In genomic region chr3:30132370-30132769, GRCm38 (mm10) we compare ENCODE assay signal across 23 mouse cellular contexts.
"Had no signal": no experiment of that assay in that cellular context is flagged by ENCODE, and none has a peak within 500 bp of the region (broad histone marks: within the 10 kb centered on the region; RNA-seq: fewer than 3 reads in every experiment).

No protein-coding gene starts in this region.

- H3K9ac ChIP-seq: heart, embryonic 13.5 days; heart, embryonic 15.5 days; hindbrain, embryonic 13.5 days; kidney, embryonic 15.5 days; limb, embryonic 13.5 days; limb, embryonic 15.5 days; liver, embryonic 12.5 days had no signal

- H3K27me3 ChIP-seq: heart, embryonic 13.5 days; heart, embryonic 15.5 days; kidney, embryonic 15.5 days; limb, embryonic 13.5 days; limb, embryonic 15.5 days; liver, embryonic 12.5 days had no signal

- H3K4me3 ChIP-seq: heart, embryonic 13.5 days; heart, embryonic 15.5 days; hindbrain, embryonic 13.5 days; kidney, embryonic 15.5 days; limb, embryonic 13.5 days; limb, embryonic 15.5 days; liver, embryonic 12.5 days had no signal

- H3K36me3 ChIP-seq: heart, embryonic 13.5 days; heart, embryonic 15.5 days; hindbrain, embryonic 13.5 days; kidney, embryonic 15.5 days; limb, embryonic 13.5 days; limb, embryonic 15.5 days; liver, embryonic 12.5 days had no signal

- ATAC-seq: hindbrain, embryonic 16.5 days; inflammation-experienced regulatory T-cells, adult 6 months; liver, embryonic 12.5 days had no signal

- DNase-seq: gastrocnemius, postnatal 14 days; gastrocnemius, postnatal 36 days; heart, adult 18-20 months; heart, postnatal 14 days; heart, postnatal 36 days; kidney, adult 11 months; kidney, adult 2 months; kidney, adult 9 months; kidney, postnatal 14 days; kidney, postnatal 36 days; layer of hippocampus, adult 9-11 months; layer of hippocampus, postnatal 36 days had no signal

- H3K4me1 ChIP-seq: heart, embryonic 15.5 days; hindbrain, embryonic 13.5 days; liver, embryonic 12.5 days had no signal

- H3K9me3 ChIP-seq: heart, embryonic 13.5 days; heart, embryonic 15.5 days; hindbrain, embryonic 13.5 days; kidney, embryonic 15.5 days; limb, embryonic 13.5 days; limb, embryonic 15.5 days; liver, embryonic 12.5 days had no signal

- H3K27ac ChIP-seq: heart, embryonic 13.5 days; heart, embryonic 15.5 days; hindbrain, embryonic 13.5 days; kidney, embryonic 15.5 days; kidney, postnatal 0 days; limb, embryonic 13.5 days; limb, embryonic 15.5 days; liver, embryonic 12.5 days had no signal

- H3K4me2 ChIP-seq: heart, embryonic 11.5 days; heart, embryonic 13.5 days; heart, embryonic 15.5 days; hindbrain, embryonic 13.5 days; kidney, embryonic 15.5 days; limb, embryonic 13.5 days; limb, embryonic 15.5 days; liver, embryonic 12.5 days had no signal
